Mouse (Mus musculus) kidney, embryonic 15.5 days (tissue): ENCODE measurements at regions not wholly inside any gene's neighbourhood (a gene's known extent, or its start where the extent isn't known, plus 50 kb on each side); places are given as distances from the start of the nearest gene placed in this dataset.

Experiments used
- ATAC-seq: fragments of 200-750 bp; cut with Nextera tagmentation; replicated peaks from 2 replicates; pipeline ENCODE4 v1.8.0; 2017; ENCODE audit warnings: moderate TSS enrichment; ENCODE audit not compliant: low FRiP score
- H3K27ac ChIP-seq: fragments of 300-500 bp; sonication (generic); 2 replicates; pipeline ENCODE4 v1.5.1; 2015; ENCODE audit warnings: mild to moderate bottlenecking, inconsistent platforms
- H3K27me3 ChIP-seq: fragments of 300-500 bp; sonication (generic); 2 replicates; pipeline ENCODE4 v1.6.1; 2015; ENCODE audit warnings: inconsistent platforms
- H3K36me3 ChIP-seq: fragments of 300-500 bp; sonication (generic); 2 replicates; pipeline ENCODE4 v1.6.1; 2015; ENCODE audit warnings: inconsistent platforms
- H3K4me1 ChIP-seq: fragments of 300-500 bp; sonication (generic); 2 replicates; pipeline ENCODE4 v1.6.1; 2015; ENCODE audit warnings: inconsistent platforms
- H3K4me2 ChIP-seq: fragments of 300-500 bp; sonication (generic); 2 replicates; pipeline ENCODE4 v1.6.1; 2015; ENCODE audit warnings: moderate library complexity, mild to moderate bottlenecking, inconsistent platforms
- H3K4me3 ChIP-seq: fragments of 300-500 bp; sonication (generic); replicated peaks from 2 replicates; pipeline ENCODE4 v1.5.1; 2015; ENCODE audit warnings: mild to moderate bottlenecking, inconsistent platforms
- H3K9ac ChIP-seq: fragments of 300-500 bp; sonication (generic); 2 replicates; pipeline ENCODE4 v1.6.1; 2015; ENCODE audit warnings: mild to moderate bottlenecking, inconsistent platforms
- H3K9me3 ChIP-seq: fragments of 300-500 bp; sonication (generic); replicated peaks from 2 replicates; pipeline ENCODE4 v1.6.1; 2016; ENCODE audit warnings: inconsistent platforms
- WGBS: fragments of 180-500 bp; shearing (Covaris S2); methylation state at CpG from one replicate; pipeline ENCODE4 v1.1.7; 2015; ENCODE audit warnings: mixed read lengths; 5-methylcytosine and 5-hydroxymethylcytosine counted together

DNA sequence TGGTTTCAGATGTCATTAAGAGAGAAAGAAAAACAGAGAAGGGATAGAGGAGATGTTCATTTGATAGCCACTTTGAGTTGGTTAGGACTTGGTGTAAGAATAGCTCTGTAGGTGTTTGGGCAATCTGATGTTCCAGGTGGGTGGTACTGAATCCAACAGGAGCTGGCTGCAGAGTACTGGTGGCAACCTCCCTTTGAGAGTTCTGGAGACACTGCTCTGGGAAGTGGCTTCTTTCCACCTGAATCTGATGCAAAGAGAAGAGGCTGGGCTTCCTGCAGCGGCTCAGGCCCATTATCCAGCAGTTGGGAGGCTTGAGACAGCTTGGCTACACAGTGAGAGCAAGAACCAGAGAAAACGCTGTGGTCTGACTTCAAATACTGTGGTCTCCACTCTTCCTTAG, 77.0 kb upstream of the Podxl start:
- H3K36me3 ChIP-seq: no peaks in the 10 kb centered on the region
- H3K4me1 ChIP-seq: peaks cover 44% of the 10 kb centered on the region
- WGBS: 59% methylated on average over 2 of the region's 2 CpGs
- H3K27ac ChIP-seq: no peak overlapping the region
- H3K27me3 ChIP-seq: no peaks in the 10 kb centered on the region
- H3K4me3 ChIP-seq: no peak overlapping the region
- H3K9ac ChIP-seq: no peak overlapping the region
- no peak for ATAC-seq
- no peaks in the 10 kb centered on the region for H3K9me3 ChIP-seq
- no peak overlapping the region for H3K4me2 ChIP-seq

DNA sequence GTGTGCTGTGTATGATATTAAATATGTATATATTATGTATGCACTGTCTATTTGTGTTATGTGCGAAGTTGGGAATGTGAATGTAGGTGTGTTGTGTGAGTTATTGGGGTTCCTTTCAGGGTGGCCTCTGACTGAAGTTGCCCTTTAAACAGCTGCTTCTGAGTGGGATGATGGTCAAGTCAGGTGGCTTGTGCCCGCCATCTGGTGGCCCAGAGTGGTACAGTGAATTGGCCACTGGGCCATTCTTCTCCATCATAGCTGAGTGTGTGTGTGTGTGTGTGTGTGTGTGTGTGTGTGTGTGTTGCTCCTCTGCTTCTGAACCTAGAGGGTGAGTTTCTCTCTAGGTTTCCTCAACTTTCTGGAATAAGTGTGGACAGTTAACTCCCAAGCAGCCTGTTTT, 75.7 kb upstream of the Podxl start:
- Histone ChIP-seq H3K27ac (no peak overlapping the region), H3K36me3 (no peaks in the 10 kb centered on the region), H3K27me3 (no peaks in the 10 kb centered on the region), H3K4me3 (no peak overlapping the region), H3K9me3 (no peaks in the 10 kb centered on the region), H3K4me2 (no peak overlapping the region), H3K4me1 (peaks cover 39% of the 10 kb centered on the region), H3K9ac (no peak overlapping the region)
- ATAC-seq: no peak
- 16% methylated on average over 2 of the region's 2 CpGs for WGBS

DNA sequence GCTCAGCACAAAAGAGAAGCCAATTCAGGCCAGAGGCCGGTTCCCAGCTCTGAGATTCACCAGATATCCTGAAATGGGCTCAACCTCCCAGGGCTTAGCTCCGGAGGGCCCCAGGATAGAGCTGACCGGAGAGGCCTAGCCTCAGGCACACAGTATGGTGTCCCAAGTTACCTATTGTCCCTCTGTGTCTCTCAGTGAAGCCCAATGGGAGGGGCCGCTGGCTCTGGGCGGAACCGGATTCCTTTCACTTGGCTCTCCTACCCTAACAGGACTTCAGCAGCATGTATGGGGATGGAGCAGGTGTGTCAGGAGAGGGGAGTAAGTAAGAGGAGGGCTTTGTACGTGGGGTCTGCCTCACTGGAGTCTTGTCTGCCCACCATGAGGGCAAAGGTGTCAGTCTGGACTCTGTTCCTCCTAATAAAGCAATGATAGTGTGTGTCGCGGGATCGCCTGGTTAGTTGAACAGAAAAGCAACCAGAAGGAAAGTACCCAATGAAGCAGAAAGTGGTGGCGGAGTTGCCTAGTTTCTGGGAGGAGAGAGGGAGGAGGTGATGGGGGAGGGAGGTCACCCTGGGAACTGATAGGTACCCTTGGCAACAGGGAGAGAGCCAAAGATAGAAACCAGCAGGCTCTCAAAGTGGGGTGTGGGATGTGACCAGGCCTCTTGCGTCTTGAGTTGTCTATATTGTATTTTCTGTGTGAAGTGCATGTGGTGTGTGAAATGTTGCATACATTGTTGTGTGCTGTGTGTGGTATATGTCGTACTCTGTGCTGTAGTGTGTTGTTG, 74.8 kb upstream of the Podxl start:
- Histone ChIP-seq H3K4me1 (peaks cover 39% of the 10 kb centered on the region), H3K9ac (no peak overlapping the region), H3K27me3 (no peaks in the 10 kb centered on the region), H3K4me2 (no peak overlapping the region), H3K9me3 (no peaks in the 10 kb centered on the region), H3K36me3 (no peaks in the 10 kb centered on the region), H3K4me3 (no peak overlapping the region), H3K27ac (0 out of 2 replicates have a peak overlapping the region, but pooled peaks have one; percentile 39)
- no peak for ATAC-seq
- WGBS: 48% methylated on average over 13 of the region's 13 CpGs

DNA sequence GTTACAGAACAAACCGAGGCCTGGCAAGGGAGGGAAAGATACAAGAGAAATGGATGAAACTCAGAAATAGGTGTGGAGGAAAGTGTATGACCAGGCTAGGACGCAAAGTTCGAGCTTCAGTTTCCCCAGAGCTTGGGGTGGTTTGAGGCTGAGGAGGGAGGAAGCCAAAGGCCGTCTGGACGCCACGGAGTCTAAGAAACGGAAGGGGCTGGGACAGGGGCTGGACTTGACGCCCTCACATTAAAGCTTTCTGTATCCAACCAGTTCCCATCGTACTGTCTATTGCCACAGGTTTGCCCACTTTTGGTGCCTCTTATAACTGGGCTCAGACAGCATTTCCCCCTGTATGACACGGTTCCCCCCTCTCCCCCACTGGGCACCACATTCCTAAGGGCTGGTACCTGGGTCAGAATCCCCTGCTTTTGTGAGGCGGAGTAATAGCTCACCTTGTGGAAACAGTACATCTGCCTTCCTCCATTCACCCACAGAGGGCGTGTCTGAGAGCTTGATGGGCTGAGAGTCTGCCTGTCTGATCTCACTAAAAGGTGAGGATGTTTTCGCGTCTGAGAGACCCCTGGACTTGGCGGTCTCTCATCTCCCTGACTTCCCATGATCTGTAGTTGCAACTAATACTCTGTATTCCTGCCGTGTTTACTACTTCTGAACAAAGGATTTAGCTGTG, 73.7 kb upstream of the Podxl start:
- no peak for ATAC-seq
- peaks cover 32% of the 10 kb centered on the region for H3K4me1 ChIP-seq
- no peak overlapping the region for H3K4me3 ChIP-seq
- H3K27ac ChIP-seq: no peak overlapping the region
- H3K27me3 ChIP-seq: no peaks in the 10 kb centered on the region
- 16% methylated on average over 16 of the region's 16 CpGs for WGBS
- H3K36me3 ChIP-seq: no peaks in the 10 kb centered on the region
- 0 out of 2 replicates have a peak overlapping the region, but pooled peaks have one; percentile 21 for H3K4me2 ChIP-seq
- H3K9me3 ChIP-seq: no peaks in the 10 kb centered on the region
- no peak overlapping the region for H3K9ac ChIP-seq

DNA sequence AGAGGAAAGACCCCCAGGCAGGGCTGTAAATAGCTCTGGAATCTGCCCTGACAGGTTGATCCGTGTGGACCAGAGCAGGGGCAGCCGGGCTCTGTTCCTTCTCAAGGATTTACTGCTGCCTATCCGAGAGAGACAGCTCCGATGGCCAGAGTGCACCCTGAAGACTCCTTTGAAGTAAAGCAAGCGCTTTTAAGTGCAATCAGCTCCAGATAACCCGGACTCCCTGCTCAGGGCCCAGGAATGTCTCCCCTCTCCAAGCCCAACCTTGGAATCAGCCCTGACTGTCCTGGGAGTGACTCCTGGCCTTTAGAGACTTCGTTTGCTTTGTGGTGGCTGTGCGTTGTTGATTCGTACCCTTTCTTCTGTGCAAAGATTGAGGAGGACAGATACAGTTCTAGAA, 73.2 kb upstream of the Podxl start:
- WGBS: 11% methylated on average over 9 of the region's 9 CpGs
- no peak for ATAC-seq
- H3K4me2 ChIP-seq: no peak overlapping the region

DNA sequence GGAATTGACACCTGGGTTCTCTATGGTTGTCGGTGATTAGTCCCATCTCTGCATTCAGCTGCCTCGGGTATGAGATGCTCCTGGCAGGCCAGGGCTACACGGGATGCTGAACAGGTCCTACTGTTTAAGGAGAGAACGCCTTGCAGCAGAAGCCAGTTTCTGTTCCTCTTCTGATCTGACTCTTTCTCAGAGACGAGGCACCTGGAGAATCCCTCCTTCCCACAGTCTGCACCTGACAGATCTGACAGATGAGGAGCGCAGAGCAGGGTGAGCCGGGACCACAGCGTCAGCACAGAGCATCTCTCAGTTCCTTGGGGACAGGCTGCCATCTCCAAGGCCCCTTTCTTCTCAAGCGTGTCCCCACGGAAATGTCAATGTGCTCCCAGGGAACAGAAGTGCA, 68.7 kb upstream of the Podxl start:
- no peaks in the 10 kb centered on the region for H3K27me3 ChIP-seq
- no peaks in the 10 kb centered on the region for H3K9me3 ChIP-seq
- no peak for ATAC-seq

More for the DNA sequence above, 73.2 kb upstream of the Podxl start:
- no peaks in the 10 kb centered on the region for H3K27me3 ChIP-seq
- peaks cover 28% of the 10 kb centered on the region for H3K4me1 ChIP-seq
- no peaks in the 10 kb centered on the region for H3K36me3 ChIP-seq
- H3K9ac ChIP-seq: no peak overlapping the region
- no peak overlapping the region for H3K4me3 ChIP-seq
- H3K9me3 ChIP-seq: no peaks in the 10 kb centered on the region
- H3K27ac ChIP-seq: no peak overlapping the region

DNA sequence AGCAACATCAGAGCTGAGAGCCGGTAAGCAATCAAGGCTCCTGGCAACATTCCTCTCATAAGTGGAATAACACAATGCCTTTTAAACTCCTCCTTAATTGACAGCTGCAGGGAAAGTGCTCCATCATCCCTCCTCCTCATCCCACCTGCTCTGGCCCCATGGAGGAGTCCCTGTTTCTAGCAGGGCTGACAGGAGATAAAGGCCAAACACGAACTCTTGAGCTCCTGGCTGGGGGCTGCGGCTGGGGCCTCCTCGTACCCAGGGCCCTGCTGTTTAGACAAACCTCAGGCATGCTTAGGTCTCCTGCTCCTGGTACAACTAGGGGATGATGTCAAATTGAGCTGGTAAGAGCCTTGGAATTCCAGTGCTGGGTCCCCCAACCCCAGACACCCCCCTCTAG, 66.2 kb upstream of the Podxl start:
- Histone ChIP-seq H3K4me1 (no peaks in the 10 kb centered on the region), H3K36me3 (no peaks in the 10 kb centered on the region), H3K27me3 (no peaks in the 10 kb centered on the region), H3K27ac (0 out of 2 replicates have a peak overlapping the region, but pooled peaks have one; percentile 2), H3K4me3 (no peak overlapping the region), H3K9ac (no peak overlapping the region), H3K4me2 (no peak overlapping the region), H3K9me3 (no peaks in the 10 kb centered on the region)
- ATAC-seq: peak; percentile 56; the same call in 1 of the 2 replicates
- 60% methylated on average over 4 of the region's 4 CpGs for WGBS

More for the DNA sequence above, 68.7 kb upstream of the Podxl start:
- H3K36me3 ChIP-seq: no peaks in the 10 kb centered on the region
- H3K4me1 ChIP-seq: peaks cover 9% of the 10 kb centered on the region
- 73% methylated on average over 10 of the region's 10 CpGs for WGBS
- no peak overlapping the region for H3K27ac ChIP-seq
- no peak overlapping the region for H3K9ac ChIP-seq
- no peak overlapping the region for H3K4me2 ChIP-seq
- H3K4me3 ChIP-seq: no peak overlapping the region

DNA sequence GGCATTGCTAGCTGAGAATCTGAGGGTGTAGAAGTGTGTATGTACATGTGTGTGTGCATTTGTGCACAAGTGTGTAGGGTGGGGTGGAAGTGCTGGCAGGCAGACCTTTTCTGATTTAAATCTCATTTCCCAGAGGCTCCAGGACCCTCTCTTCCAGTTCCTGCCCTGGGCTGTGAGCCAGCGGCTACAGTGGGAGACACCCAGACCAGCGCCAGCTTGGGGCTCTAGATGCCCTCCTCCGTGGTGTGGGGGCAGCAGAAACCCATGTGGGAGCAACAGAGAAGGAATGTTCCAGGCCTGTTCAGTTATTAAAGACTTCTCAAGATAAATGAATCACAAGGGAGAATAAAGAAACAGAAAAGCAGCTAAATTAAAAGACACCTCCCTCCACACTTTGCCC, 64.1 kb upstream of the Podxl start:
- Histone ChIP-seq H3K27me3 (no peaks in the 10 kb centered on the region), H3K4me3 (no peak overlapping the region), H3K9me3 (no peaks in the 10 kb centered on the region), H3K4me2 (no peak overlapping the region), H3K4me1 (no peaks in the 10 kb centered on the region), H3K9ac (no peak overlapping the region), H3K27ac (no peak overlapping the region), H3K36me3 (no peaks in the 10 kb centered on the region)
- WGBS: 65% methylated on average over 3 of the region's 3 CpGs
- ATAC-seq: no peak

DNA sequence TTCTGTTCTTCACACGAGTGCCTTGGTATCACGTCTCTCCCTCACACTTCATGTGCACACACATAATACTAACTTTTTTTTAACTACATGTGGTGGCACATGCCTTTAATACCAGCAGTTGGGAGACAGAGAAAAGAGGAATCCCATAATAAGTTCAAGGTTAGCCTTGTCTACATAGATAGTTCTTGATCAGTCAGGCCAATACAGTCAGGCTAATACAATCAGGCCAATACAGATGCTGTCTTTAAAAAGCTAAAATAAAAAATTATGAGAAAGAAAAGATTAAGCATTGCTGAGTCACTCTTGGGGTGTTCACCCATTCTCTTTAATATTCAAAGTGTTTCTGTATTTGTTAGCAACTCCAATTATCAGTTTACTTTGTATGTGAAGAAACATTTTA, 61.3 kb upstream of the Podxl start:
- 74% methylated on average over 2 of the region's 2 CpGs for WGBS
- H3K9me3 ChIP-seq: no peaks in the 10 kb centered on the region

DNA sequence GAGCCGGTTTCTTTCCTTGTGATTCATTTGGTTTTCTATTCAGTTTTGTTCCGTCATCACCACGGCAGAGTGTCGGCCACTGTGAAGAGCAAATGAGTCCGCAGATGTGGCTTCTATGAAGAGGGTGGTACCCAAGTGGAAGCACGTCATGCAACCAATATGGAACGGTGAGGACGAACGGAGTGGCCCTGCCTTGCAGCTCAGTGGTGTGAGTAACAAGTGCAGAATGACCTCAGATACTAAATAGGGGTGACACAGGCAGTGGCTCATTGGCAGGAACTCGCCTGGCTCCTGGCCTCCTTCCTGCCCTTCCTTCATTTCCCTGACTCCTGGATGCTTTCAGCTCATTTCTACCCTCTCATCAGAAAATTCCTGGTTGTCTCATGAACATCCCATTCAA, 60.6 kb upstream of the Podxl start:
- no peak for ATAC-seq
- Histone ChIP-seq H3K27me3 (no peaks in the 10 kb centered on the region), H3K4me2 (no peak overlapping the region), H3K36me3 (no peaks in the 10 kb centered on the region), H3K27ac (no peak overlapping the region), H3K9me3 (no peaks in the 10 kb centered on the region), H3K4me3 (no peak overlapping the region), H3K4me1 (peaks cover 5% of the 10 kb centered on the region; the same call in 1 of the 2 replicates), H3K9ac (no peak overlapping the region)
- 84% methylated on average over 10 of the region's 10 CpGs for WGBS

More for the DNA sequence above, 61.3 kb upstream of the Podxl start:
- no peak overlapping the region for H3K27ac ChIP-seq
- no peaks in the 10 kb centered on the region for H3K27me3 ChIP-seq
- H3K4me1 ChIP-seq: peaks cover 5% of the 10 kb centered on the region; the same call in 1 of the 2 replicates
- H3K36me3 ChIP-seq: no peaks in the 10 kb centered on the region
- ATAC-seq: no peak
- H3K4me3 ChIP-seq: no peak overlapping the region
- no peak overlapping the region for H3K4me2 ChIP-seq
- H3K9ac ChIP-seq: no peak overlapping the region

DNA sequence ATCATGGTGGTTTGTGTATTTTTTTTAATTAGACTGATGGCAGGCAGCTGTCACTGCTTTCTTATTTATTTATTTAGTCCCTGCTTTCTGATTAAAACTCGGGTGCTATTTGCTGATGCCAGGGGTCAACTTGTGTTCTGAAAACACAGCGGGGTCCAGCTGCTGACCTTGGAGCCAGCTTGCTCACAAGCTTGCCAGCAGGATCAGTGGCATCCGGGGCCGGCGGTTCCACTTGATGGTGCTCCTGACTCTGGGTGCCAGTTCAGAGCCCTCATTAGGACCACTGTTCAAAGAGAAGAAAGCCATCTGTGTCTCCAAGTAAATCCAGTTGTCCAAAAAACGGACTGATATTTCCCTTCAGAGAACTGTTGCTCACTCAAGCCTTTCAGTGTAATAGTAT, 57.2 kb upstream of the Podxl start:
- Histone ChIP-seq H3K9me3 (no peaks in the 10 kb centered on the region), H3K27ac (0 out of 2 replicates have a peak overlapping the region, but pooled peaks have one; percentile 18), H3K4me3 (no peak overlapping the region), H3K27me3 (no peaks in the 10 kb centered on the region), H3K4me2 (no peak overlapping the region), H3K9ac (no peak overlapping the region), H3K4me1 (peaks cover 5% of the 10 kb centered on the region; the same call in 1 of the 2 replicates), H3K36me3 (no peaks in the 10 kb centered on the region)
- WGBS: 38% methylated on average over 6 of the region's 6 CpGs
- no peak for ATAC-seq

DNA sequence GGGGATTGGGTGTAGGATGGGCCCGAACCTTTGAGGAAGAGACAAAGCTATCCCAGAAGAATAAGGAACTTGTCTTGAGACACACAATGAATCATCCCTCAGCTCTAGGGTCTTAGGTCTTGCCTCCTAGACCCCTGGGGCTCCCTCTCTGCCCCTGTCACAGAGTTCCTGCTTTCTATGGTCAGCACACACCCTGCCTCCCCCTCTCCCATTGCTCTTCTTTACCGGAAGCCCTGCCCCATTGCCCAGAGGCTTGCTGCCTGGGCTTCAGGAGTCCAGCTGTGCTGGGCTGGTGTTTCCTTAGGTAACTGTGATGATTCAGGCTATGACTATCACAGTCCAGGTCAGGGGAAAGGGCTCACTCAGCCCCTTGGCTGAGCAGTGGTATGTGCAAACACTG, 55.1 kb upstream of the Podxl start:
- 72% methylated on average over 2 of the region's 2 CpGs for WGBS
- no peak overlapping the region for H3K4me3 ChIP-seq
- H3K27me3 ChIP-seq: no peaks in the 10 kb centered on the region

More for the DNA sequence above, 55.1 kb upstream of the Podxl start:
- peaks cover 9% of the 10 kb centered on the region for H3K4me1 ChIP-seq
- H3K27ac ChIP-seq: 0 out of 2 replicates have a peak overlapping the region, but pooled peaks have one; percentile 6
- H3K36me3 ChIP-seq: no peaks in the 10 kb centered on the region
- no peak overlapping the region for H3K9ac ChIP-seq
- no peak overlapping the region for H3K4me2 ChIP-seq
- ATAC-seq: no peak
- no peaks in the 10 kb centered on the region for H3K9me3 ChIP-seq
